In the genomic region with DNA sequence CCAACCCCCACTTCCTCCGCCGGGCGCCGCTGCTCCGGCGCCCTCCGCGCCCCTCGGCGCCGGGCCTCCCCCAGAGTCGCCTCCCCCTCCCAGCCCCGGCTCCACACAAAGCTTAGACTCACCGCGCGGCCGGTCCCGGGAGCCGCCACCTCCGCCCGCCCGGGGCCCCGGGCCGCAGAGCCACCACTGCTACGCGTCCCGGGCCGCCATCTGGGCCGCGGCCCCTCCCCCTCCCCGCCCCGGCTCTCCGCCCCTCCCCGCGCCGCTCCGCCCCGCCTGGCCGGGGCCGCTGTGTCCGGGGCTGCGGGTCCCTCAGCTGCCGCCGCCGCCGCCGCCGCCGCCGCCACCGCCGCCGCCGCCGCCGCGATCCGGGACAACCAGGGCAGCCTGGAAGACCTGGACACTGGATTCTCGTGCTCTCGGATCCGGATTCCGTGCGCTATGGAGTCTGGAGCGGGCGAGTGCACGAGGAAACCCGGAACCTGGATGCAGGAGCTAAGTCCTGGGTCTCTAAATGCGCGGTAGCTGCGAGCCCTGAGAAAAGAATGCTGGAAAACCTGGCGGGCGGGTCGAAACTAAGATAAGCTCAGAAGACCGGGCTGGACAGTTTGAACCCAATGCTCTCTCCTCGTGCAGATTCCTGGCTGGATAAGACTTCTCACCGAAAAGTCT, we compare ENCODE assay signal across 8 mouse cellular contexts. TPM values are rescaled to one million over a fixed set of nuclear protein-coding genes. Genes with fewer than 3 reads are reported as not detected.
DNase-seq lines count a peak whose midpoint lies in the region; ATAC-seq and TF ChIP-seq lines count a peak whose summit lies in the region.

A gene (minus strand): TSS at position 221 of the 672 bp plus-strand sequence.

- H3K27me3 ChIP-seq in hindbrain, embryonic 11.5 days (ENCODE audit: control insufficient read depth, insufficient read depth, low read length): no peaks in the 10 kb centered on the region
- no peaks in the 10 kb centered on the region for H3K27me3 ChIP-seq in lung, embryonic 16.5 days (ENCODE audit: control insufficient read depth, insufficient read depth, low read depth, low read length)
- no peaks in the 10 kb centered on the region for H3K27me3 ChIP-seq in thymus, adult 2 months (ENCODE audit: control insufficient read depth, insufficient read depth, low read length)

- no peak for TF ChIP-seq CTCF in thymus, adult 2 months (IDR thresholded peaks at IDR 0.05; ENCODE audit: borderline replicate concordance, control insufficient read depth, extremely low read depth, insufficient read depth, low read length, poor library complexity)

- H3K27ac ChIP-seq in hindbrain, embryonic 11.5 days (ENCODE audit: low read depth, low read length): peak within 1 kb of the TSS; percentile 99
- peak within 1 kb of the TSS; percentile 99 for H3K27ac ChIP-seq in lung, embryonic 16.5 days (ENCODE audit: low read length)
- no peak within 1 kb of the TSS for H3K27ac ChIP-seq in thymus, adult 2 months (ENCODE audit: control insufficient read depth, insufficient read depth, low read length)

- H3K4me3 ChIP-seq in hindbrain, embryonic 11.5 days (ENCODE audit: low read depth, low read length): peak within 1 kb of the TSS; percentile 86
- peak within 1 kb of the TSS; percentile 90 for H3K4me3 ChIP-seq in lung, embryonic 16.5 days (ENCODE audit: low read length)
- H3K4me3 ChIP-seq in thymus, adult 2 months (ENCODE audit: control insufficient read depth, insufficient read depth, low read length): peak within 1 kb of the TSS; percentile 58

- H3K4me1 ChIP-seq in hindbrain, embryonic 11.5 days (replicated peaks; ENCODE audit: control insufficient read depth, insufficient read depth, low read length): 0 out of 2 replicates have a peak, but pooled peaks cover 3% of the 10 kb centered on the region
- peaks cover 39% of the 10 kb centered on the region for H3K4me1 ChIP-seq in lung, embryonic 16.5 days (replicated peaks; ENCODE audit: control insufficient read depth, insufficient read depth, low read length)
- peaks cover 12% of the 10 kb centered on the region for H3K4me1 ChIP-seq in thymus, adult 2 months (replicated peaks; ENCODE audit: control insufficient read depth, insufficient read depth, low read length)

- H3K4me2 ChIP-seq in hindbrain, embryonic 11.5 days (replicated peaks; ENCODE audit: low read depth, low read length): peak within 1 kb of the TSS; percentile 53
- H3K4me2 ChIP-seq in lung, embryonic 16.5 days (ENCODE audit: low read depth, low read length): peak within 1 kb of the TSS; percentile 87

- peak; percentile 93 for DNase-seq in Muller cell, postnatal 12 days (ENCODE audit: inconsistent ontology term)
- peak; percentile 93 for DNase-seq in cerebellum, adult 9-10 months
- DNase-seq in frontal cortex, adult 2 months (ENCODE audit: extremely low spot score in 1 of 2, low spot score in 1 of 2): peak; percentile 85 to 98
- peak; percentile 100 for DNase-seq in hindbrain, embryonic 11.5 days (ENCODE audit: low spot score)
- peak; percentile 91 for DNase-seq in layer of hippocampus, adult 9-11 months
- peak; percentile 81 for DNase-seq in ovary, adult 18-20 months (ENCODE audit: low spot score)
- DNase-seq in thymus, adult 2 months: peak; percentile 86

- 0 out of 2 replicates have a peak, but pooled peaks have one; percentile 28 for TF ChIP-seq POLR2A in thymus, adult 2 months (IDR thresholded peaks at IDR 0.05; ENCODE audit: control insufficient read depth, extremely low read depth, insufficient read depth, low read length, poor library complexity)

- H3K9ac ChIP-seq in hindbrain, embryonic 11.5 days (ENCODE audit: low read depth, low read length): peak within 1 kb of the TSS; percentile 89
- H3K9ac ChIP-seq in lung, embryonic 16.5 days (ENCODE audit: low read length): peak within 1 kb of the TSS; percentile 96

- no peaks in the 10 kb centered on the region for H3K9me3 ChIP-seq in hindbrain, embryonic 11.5 days (ENCODE audit: control insufficient read depth, low read length)
- no peaks in the 10 kb centered on the region for H3K9me3 ChIP-seq in lung, embryonic 16.5 days (ENCODE audit: control insufficient read depth, low read length)

- H3K36me3 ChIP-seq in hindbrain, embryonic 11.5 days (ENCODE audit: control insufficient read depth, insufficient read depth, low read length): no peaks in the 10 kb centered on the region
- no peaks in the 10 kb centered on the region for H3K36me3 ChIP-seq in lung, embryonic 16.5 days (ENCODE audit: control insufficient read depth, insufficient read depth, low read length)
- H3K36me3 ChIP-seq in thymus, adult 2 months (ENCODE audit: control insufficient read depth, insufficient read depth, low read length): no peaks in the 10 kb centered on the region

- ATAC-seq in hindbrain, embryonic 11.5 days (ENCODE audit: low FRiP score): peak; percentile 82
- peak; percentile 87 for ATAC-seq in lung, embryonic 16.5 days (ENCODE audit: low read depth)

- under 1% methylated on average over 20 of the region's 76 CpGs for WGBS in hindbrain, embryonic 11.5 days
- WGBS in lung, embryonic 16.5 days: under 1% methylated on average over 36 of the region's 76 CpGs
- WGBS in thymus, adult 2 months: 1% methylated on average over 47 of the region's 76 CpGs

RNA-seq across cellular contexts. Expression of the gene that starts here (rescaled TPM):
- polyA plus RNA-seq in frontal cortex, adult 2 months (2012; rRNA removed): 19.2 and 19.7 TPM in 2 replicates
- 9.2 and 12.5 TPM in 2 replicates for polyA plus RNA-seq in hindbrain, embryonic 11.5 days (2014; fragmentation: Nextera tagmentation; extraction: Ambion mirVana)
- 4.5 and 4.7 TPM in 2 replicates for polyA plus RNA-seq in lung, embryonic 16.5 days (2015; fragmentation: Nextera tagmentation; extraction: Ambion mirVana)
- 8.0 and 10.8 TPM in 2 replicates for polyA plus RNA-seq in thymus, adult 2 months (2012; rRNA removed)
